Mouse (Mus musculus) neural tube, embryonic 12.5 days (tissue): Measurements from ENCODE around the gene Speg. TPM values are rescaled to one million over a fixed set of nuclear protein-coding genes. Genes with fewer than 3 reads are reported as not detected.

Source experiments
- ATAC-seq: fragments of 200-750 bp; cut with Nextera tagmentation; 2 replicates; pipeline ENCODE4 v1.8.0; 2017; ENCODE audit warnings: low read depth, mild to moderate bottlenecking, moderate TSS enrichment, moderate library complexity; ENCODE audit not compliant: low FRiP score
- H3K27ac ChIP-seq: fragments of 300-500 bp; sonication (generic); 2 replicates; pipeline ENCODE4 v1.5.1; 2016
- H3K27me3 ChIP-seq: fragments of 300-500 bp; sonication (generic); replicated peaks from 2 replicates; pipeline ENCODE4 v1.6.1; 2016; ENCODE audit warnings: mild to moderate bottlenecking
- H3K36me3 ChIP-seq: fragments of 300-500 bp; sonication (generic); 2 replicates; pipeline ENCODE4 v1.6.1; 2016; ENCODE audit warnings: mild to moderate bottlenecking
- H3K4me1 ChIP-seq: fragments of 300-500 bp; sonication (generic); 2 replicates; pipeline ENCODE4 v1.6.1; 2016
- H3K4me2 ChIP-seq: fragments of 300-500 bp; sonication (generic); replicated peaks from 2 replicates; pipeline ENCODE4 v1.6.1; 2016; ENCODE audit warnings: mild to moderate bottlenecking
- H3K4me3 ChIP-seq: fragments of 300-500 bp; sonication (generic); 2 replicates; pipeline ENCODE4 v1.5.1; 2016
- H3K9ac ChIP-seq: fragments of 300-500 bp; sonication (generic); 2 replicates; pipeline ENCODE4 v1.6.1; 2016; ENCODE audit warnings: mild to moderate bottlenecking
- H3K9me3 ChIP-seq: fragments of 300-500 bp; sonication (generic); 2 replicates; pipeline ENCODE4 v1.6.1; 2016; ENCODE audit warnings: mild to moderate bottlenecking
- whole genome bisulfite sequencing: fragments of 180-500 bp; shearing (Covaris S2); methylation state at CpG from one replicate; pipeline ENCODE4 v1.1.7; 2016; 5-methylcytosine and 5-hydroxymethylcytosine counted together
- polyA plus RNA-seq: library from polyadenylated mRNA; unstranded; fragments of >200 nt; fragmentation: Nextera tagmentation; extraction: Ambion mirVana; gene quantifications from 2 replicates; pipeline ENCODE4 v1.2.1, GENCODE M21; 2016

The Speg gene
- polyA plus RNA-seq, 1 experiment from 2014 or later = 15.8 TPM

GRCm38 (mm10) chr1:75347279-75347678, 27.8 kb upstream of the Speg start:
- peaks cover 26% of the 10 kb centered on the region for H3K4me1 ChIP-seq
- H3K9me3 ChIP-seq = no peaks in the 10 kb centered on the region
- no peak for ATAC-seq
- H3K27ac ChIP-seq = no peak overlapping the region
- no peak overlapping the region for H3K4me2 ChIP-seq
- no peaks in the 10 kb centered on the region for H3K36me3 ChIP-seq
- WGBS = 79% methylated on average over 5 of the region's 5 CpGs
- 0 out of 2 replicates have a peak, but pooled peaks cover 6% of the 10 kb centered on the region for H3K27me3 ChIP-seq
- no peak overlapping the region for H3K9ac ChIP-seq
- no peak overlapping the region for H3K4me3 ChIP-seq

- ATAC-seq = no peak
- WGBS = 49% methylated on average over 5 of the region's 5 CpGs
Observed at GRCm38 (mm10) chr1:75349275-75349674, 25.8 kb upstream of the Speg start.

GRCm38 (mm10) chr1:75357261-75357660, 17.8 kb upstream of the Speg start:
- H3K36me3 ChIP-seq = no peaks in the 10 kb centered on the region
- ATAC-seq = no peak
- no peaks in the 10 kb centered on the region for H3K9me3 ChIP-seq
- no peak overlapping the region for H3K9ac ChIP-seq
- peaks cover 38% of the 10 kb centered on the region for H3K27me3 ChIP-seq
- no peak overlapping the region for H3K4me3 ChIP-seq
- H3K27ac ChIP-seq = no peak overlapping the region
- WGBS = 80% methylated on average over 7 of the region's 7 CpGs
- H3K4me1 ChIP-seq = peaks cover 10% of the 10 kb centered on the region
- H3K4me2 ChIP-seq = no peak overlapping the region

More at GRCm38 (mm10) chr1:75349275-75349674, 25.8 kb upstream of the Speg start:
- H3K9ac ChIP-seq = no peak overlapping the region
- H3K36me3 ChIP-seq = no peaks in the 10 kb centered on the region
- H3K27me3 ChIP-seq = 0 out of 2 replicates have a peak, but pooled peaks cover under 1% of the 10 kb centered on the region
- peaks cover 23% of the 10 kb centered on the region for H3K4me1 ChIP-seq
- H3K4me2 ChIP-seq = no peak overlapping the region
- no peaks in the 10 kb centered on the region for H3K9me3 ChIP-seq
- H3K27ac ChIP-seq = no peak overlapping the region
- no peak overlapping the region for H3K4me3 ChIP-seq

DNA sequence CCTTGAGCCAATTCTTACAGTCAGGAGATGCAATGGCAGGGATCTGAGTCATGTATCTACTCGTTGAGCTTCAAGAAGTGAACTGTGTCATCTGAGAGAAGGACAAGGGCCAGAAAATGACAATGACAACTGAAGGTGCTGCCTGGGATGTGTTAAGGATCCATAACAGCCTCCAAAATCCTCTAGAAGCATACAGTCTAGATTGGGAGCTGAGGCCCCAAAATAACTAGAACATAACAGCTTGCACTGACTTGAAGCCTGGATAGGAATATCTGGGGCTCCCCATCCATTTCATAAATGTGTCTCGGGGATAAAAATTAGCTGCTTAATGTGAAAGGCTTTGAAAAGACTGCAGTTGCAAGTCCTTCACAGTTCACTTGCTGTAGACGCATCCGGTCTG, 17.1 kb upstream of the Speg start:
- Histone ChIP-seq H3K36me3 (no peaks in the 10 kb centered on the region), H3K4me2 (no peak overlapping the region), H3K4me3 (no peak overlapping the region), H3K9me3 (no peaks in the 10 kb centered on the region), H3K27ac (no peak overlapping the region), H3K9ac (no peak overlapping the region), H3K27me3 (peaks cover 41% of the 10 kb centered on the region), H3K4me1 (peaks cover 10% of the 10 kb centered on the region)
- WGBS = 90% methylated on average over 4 of the region's 4 CpGs
- ATAC-seq = no peak

DNA sequence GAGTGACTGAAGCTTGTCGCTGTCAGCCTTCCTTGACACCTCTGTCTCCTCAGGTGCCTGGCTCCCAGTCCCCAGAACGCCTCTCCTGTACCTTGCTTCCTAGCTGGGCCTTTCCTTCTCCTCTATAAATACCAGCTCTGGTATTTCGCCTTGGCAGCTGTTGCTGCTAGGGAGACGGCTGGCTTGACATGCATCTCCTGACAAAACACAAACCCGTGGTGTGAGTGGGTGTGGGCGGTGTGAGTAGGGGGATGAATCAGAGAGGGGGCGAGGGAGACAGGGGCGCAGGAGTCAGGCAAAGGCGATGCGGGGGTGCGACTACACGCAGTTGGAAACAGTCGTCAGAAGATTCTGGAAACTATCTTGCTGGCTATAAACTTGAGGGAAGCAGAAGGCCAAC, 15.8 kb upstream of the Speg start:
- Histone ChIP-seq H3K27ac (no peak overlapping the region), H3K9ac (no peak overlapping the region), H3K36me3 (no peaks in the 10 kb centered on the region), H3K4me2 (no peak overlapping the region), H3K4me1 (peaks cover 10% of the 10 kb centered on the region), H3K9me3 (no peaks in the 10 kb centered on the region), H3K4me3 (no peak overlapping the region), H3K27me3 (peaks cover 41% of the 10 kb centered on the region)
- WGBS = 78% methylated on average over 13 of the region's 13 CpGs
- ATAC-seq = no peak

DNA sequence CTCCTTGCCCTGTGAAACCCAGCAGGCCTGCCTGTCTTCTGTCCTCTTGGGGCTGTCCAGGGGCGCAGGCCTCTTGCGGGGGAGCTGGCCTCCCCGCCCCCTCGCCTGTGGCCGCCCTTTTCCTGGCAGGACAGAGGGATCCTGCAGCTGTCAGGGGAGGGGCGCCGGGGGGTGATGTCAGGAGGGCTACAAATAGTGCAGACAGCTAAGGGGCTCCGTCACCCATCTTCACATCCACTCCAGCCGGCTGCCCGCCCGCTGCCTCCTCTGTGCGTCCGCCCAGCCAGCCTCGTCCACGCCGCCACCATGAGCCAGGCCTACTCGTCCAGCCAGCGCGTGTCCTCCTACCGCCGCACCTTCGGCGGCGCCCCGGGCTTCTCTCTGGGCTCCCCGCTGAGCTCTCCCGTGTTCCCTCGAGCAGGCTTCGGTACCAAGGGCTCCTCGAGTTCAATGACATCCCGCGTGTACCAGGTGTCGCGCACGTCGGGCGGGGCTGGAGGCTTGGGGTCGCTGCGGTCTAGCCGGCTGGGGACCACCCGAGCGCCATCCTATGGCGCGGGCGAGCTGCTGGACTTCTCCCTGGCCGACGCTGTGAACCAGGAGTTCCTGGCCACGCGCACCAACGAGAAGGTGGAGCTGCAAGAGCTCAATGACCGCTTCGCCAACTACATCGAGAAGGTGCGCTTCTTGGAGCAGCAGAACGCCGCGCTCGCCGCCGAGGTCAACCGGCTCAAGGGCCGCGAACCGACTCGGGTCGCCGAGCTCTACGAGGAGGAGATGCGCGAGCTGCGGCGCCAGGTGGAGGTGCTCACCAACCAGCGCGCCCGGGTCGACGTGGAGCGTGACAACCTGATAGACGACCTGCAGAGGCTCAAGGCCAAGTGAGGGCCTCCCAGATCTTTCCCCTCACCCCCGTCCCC, 14.7 kb upstream of the Speg start, which contains the start of gene Des:
TSS of gene Des (plus strand) at position 218 of the 920 bp plus-strand sequence.
- H3K27me3 ChIP-seq = peaks cover 41% of the 10 kb centered on the region
- peak; percentile 44; the same call in 1 of the 2 replicates for ATAC-seq
- H3K4me2 ChIP-seq = peak within 1 kb of the TSS; percentile 61
- no peaks in the 10 kb centered on the region for H3K9me3 ChIP-seq
- H3K27ac ChIP-seq = no peak within 1 kb of the TSS
- WGBS = 1% methylated on average over 80 of the region's 80 CpGs
- no peaks in the 10 kb centered on the region for H3K36me3 ChIP-seq
- peak within 1 kb of the TSS; percentile 26 for H3K4me3 ChIP-seq
- peaks cover 10% of the 10 kb centered on the region for H3K4me1 ChIP-seq
- 0 out of 2 replicates have a peak within 1 kb of the TSS, but pooled peaks have one; percentile 26 for H3K9ac ChIP-seq

DNA sequence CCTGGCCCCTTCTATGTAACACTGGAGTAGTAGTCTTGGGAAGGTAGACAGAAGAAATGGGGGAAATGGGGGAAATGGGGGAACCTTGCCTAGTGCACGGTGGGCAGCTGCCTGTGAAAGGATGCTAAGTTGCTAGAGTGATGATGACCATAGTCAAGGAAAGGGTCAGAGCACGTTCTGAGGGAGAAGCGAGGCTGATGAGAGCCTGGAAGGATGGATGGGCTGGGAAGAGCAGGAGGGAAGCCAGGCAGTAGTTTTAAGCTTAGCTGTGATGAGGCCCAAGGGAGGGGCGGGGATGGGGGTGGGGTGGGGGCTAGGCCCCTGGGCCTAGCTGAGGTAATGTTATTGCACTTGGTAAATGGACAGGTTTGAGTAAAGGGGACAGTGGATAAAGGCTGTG, 14.0 kb upstream of the Speg start:
- no peaks in the 10 kb centered on the region for H3K9me3 ChIP-seq
- peak overlapping the region; percentile 61 for H3K4me2 ChIP-seq
- no peak overlapping the region for H3K27ac ChIP-seq
- peaks cover 41% of the 10 kb centered on the region for H3K27me3 ChIP-seq
- 46% methylated on average over 4 of the region's 4 CpGs for WGBS
- H3K36me3 ChIP-seq = no peaks in the 10 kb centered on the region
- no peak overlapping the region for H3K9ac ChIP-seq
- H3K4me1 ChIP-seq = peaks cover 10% of the 10 kb centered on the region
- ATAC-seq = no peak
- H3K4me3 ChIP-seq = peak overlapping the region; percentile 26; the same call in 1 of the 2 replicates

DNA sequence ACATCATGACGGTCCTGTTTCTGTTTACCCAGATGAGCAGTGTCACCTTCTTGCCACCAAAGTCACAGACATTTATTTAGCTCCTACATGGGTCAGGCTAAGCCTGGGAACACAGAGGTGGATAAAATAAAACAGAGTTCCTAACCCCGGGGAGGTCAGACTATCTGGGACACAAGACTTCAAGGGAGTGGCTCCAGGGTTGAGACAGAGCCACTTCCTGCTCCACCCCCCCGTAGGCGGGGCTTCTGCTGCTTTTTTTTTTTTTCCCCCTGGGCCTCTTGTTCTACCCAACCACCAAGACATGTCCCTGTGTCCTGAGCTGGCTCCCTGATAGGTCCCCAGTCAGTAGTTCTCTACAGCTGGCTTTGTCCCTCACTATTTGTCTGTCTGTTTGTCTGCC, 13.3 kb upstream of the Speg start:
- Histone ChIP-seq H3K9ac (no peak overlapping the region), H3K27me3 (peaks cover 41% of the 10 kb centered on the region), H3K27ac (no peak overlapping the region), H3K4me1 (peaks cover 10% of the 10 kb centered on the region), H3K4me3 (no peak overlapping the region), H3K4me2 (no peak overlapping the region), H3K36me3 (no peaks in the 10 kb centered on the region), H3K9me3 (no peaks in the 10 kb centered on the region)
- WGBS = 41% methylated on average over 4 of the region's 4 CpGs
- ATAC-seq = no peak

- H3K4me2 ChIP-seq = no peak overlapping the region
- H3K9me3 ChIP-seq = no peaks in the 10 kb centered on the region
- peaks cover 10% of the 10 kb centered on the region for H3K4me1 ChIP-seq
- H3K36me3 ChIP-seq = no peaks in the 10 kb centered on the region
- no peak overlapping the region for H3K27ac ChIP-seq
- no peak for ATAC-seq
- peaks cover 35% of the 10 kb centered on the region for H3K27me3 ChIP-seq
- H3K9ac ChIP-seq = no peak overlapping the region
- H3K4me3 ChIP-seq = no peak overlapping the region
- WGBS = 84% methylated on average over 3 of the region's 3 CpGs
Observed at GRCm38 (mm10) chr1:75363868-75364267, 11.2 kb upstream of the Speg start.

DNA sequence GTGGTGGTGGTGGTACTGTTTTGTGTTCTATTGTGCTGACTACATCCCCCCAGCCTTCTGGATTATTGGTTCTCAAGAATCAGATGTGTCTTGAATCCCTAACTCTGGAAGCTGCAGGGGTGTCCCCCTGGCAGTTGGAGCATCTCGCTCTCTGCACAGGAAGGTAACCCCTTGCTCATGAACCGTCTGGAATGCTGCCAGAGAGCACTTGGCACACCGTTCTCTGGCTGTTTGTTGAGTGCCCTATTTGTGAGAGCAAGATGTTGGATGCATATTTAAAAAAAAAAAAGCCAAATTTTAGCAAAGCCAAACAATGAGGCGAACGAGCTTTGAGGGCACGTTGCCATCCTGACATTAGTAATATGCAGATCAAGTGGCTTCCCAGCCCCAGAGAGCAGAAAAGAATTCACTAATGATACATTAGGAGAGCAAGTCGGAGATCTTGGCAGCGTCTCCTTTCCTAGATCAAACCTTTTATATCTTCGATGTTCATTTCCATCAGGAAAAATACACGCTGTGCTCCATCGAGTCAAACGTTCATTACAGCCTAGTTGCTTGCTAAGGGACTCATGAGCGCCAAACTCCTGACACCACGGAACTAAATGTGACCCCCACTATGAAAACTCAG, 9.5 kb upstream of the Speg start:
- no peak overlapping the region for H3K4me3 ChIP-seq
- peaks cover 7% of the 10 kb centered on the region for H3K4me1 ChIP-seq
- ATAC-seq = no peak
- WGBS = 86% methylated on average over 14 of the region's 14 CpGs
- H3K27me3 ChIP-seq = peaks cover 22% of the 10 kb centered on the region
- H3K27ac ChIP-seq = no peak overlapping the region
- H3K9ac ChIP-seq = no peak overlapping the region
- no peak overlapping the region for H3K4me2 ChIP-seq
- no peaks in the 10 kb centered on the region for H3K9me3 ChIP-seq
- H3K36me3 ChIP-seq = no peaks in the 10 kb centered on the region

- WGBS = 52% methylated on average over 25 of the region's 25 CpGs
- Histone ChIP-seq H3K9ac (no peak overlapping the region), H3K4me3 (no peak overlapping the region), H3K4me2 (no peak overlapping the region), H3K27me3 (peaks cover 9% of the 10 kb centered on the region), H3K9me3 (no peaks in the 10 kb centered on the region), H3K27ac (no peak overlapping the region), H3K36me3 (no peaks in the 10 kb centered on the region), H3K4me1 (peaks cover 9% of the 10 kb centered on the region; the same call in 1 of the 2 replicates)
- no peak for ATAC-seq
Observed at GRCm38 (mm10) chr1:75369360-75369983, 5.6 kb upstream of the Speg start.
